Mouse (Mus musculus) cerebellum, adult 2 months (tissue): ENCODE data around the gene Nup133.

Experiments
- CTCF ChIP-seq: fragments of 200-500 bp; IDR thresholded peaks from 2 replicates; pipeline ENCODE4 v1.5.1; 2011; ENCODE audit warnings: low read depth, mild to moderate bottlenecking, control low read depth, low read length, moderate library complexity, borderline replicate concordance; ENCODE audit not compliant: insufficient read depth
- POLR2A ChIP-seq: fragments of 200-500 bp; IDR thresholded peaks from 2 replicates; pipeline ENCODE4 v1.6.1; 2011; ENCODE audit warnings: low read length, control low read depth, borderline replicate concordance; ENCODE audit not compliant: insufficient read depth

GRCm38 (mm10) chr8:123993597-123993996 lies 44.5 kb upstream of the Nup133 start:
- TF ChIP-seq CTCF, result no peak
- TF ChIP-seq POLR2A, result no peak
